Mouse (Mus musculus) ovary, postnatal 10 days (tissue): Measurements from ENCODE around the gene Actn3.

Experiments used
- DNase-seq: peaks from one replicate; pipeline ENCODE4 v3.0.0; 2022; ENCODE audit warnings: low spot score

Actn3 gene

GRCm38 (mm10) chr19:4811909-4812242 is 65.8 kb downstream of the Actn3 start:
- no peak for DNase-seq
